Mouse (Mus musculus) ES-E14 (cell line): ENCODE measurements around the gene Dmwd.
A peak's percentile ranks its signal among the peaks of the same experiment; 100 is the strongest.

ENCODE experiments used
- CHD2 ChIP-seq: IDR thresholded peaks from 2 replicates; pipeline ENCODE4 v1.6.1; 2014; ENCODE audit warnings: mild to moderate bottlenecking, low read depth, low read length, inconsistent platforms
- HCFC1 ChIP-seq: IDR thresholded peaks from 2 replicates; pipeline ENCODE4 v1.6.1; 2012; ENCODE audit warnings: low read length, inconsistent platforms, borderline replicate concordance; ENCODE audit not compliant: insufficient read depth
- MAFK ChIP-seq: IDR thresholded peaks from 2 replicates; pipeline ENCODE4 v1.6.1; 2014; ENCODE audit warnings: mild to moderate bottlenecking, low read depth, low read length, inconsistent platforms; ENCODE audit not compliant: insufficient read depth
- ZC3H11A ChIP-seq: IDR thresholded peaks from 2 replicates; pipeline ENCODE4 v1.6.1; 2012; ENCODE audit warnings: low read depth, mild to moderate bottlenecking, inconsistent platforms, low read length, borderline replicate concordance
- ZNF384 ChIP-seq: IDR thresholded peaks from 2 replicates; pipeline ENCODE4 v1.6.1; 2012; ENCODE audit warnings: low read depth, low read length, inconsistent platforms

GRCm38 (mm10) chr7:19118028-19118771, 42.2 kb downstream of the Dmwd start, which contains the start of gene Gm4969:
- TF ChIP-seq MAFK (peak; percentile 32; the same call in 1 of the 2 replicates), ZNF384 (no peak), HCFC1 (peak; percentile 56; the same call in 1 of the 2 replicates), CHD2 (no peak), ZC3H11A (no peak; the same call in 1 of the 2 replicates)
